Mouse (Mus musculus) left cerebral cortex, adult 6 months (tissue): ENCODE results near the gene Gm20605. TPM values are rescaled to one million over a fixed set of nuclear protein-coding genes. Genes with fewer than 3 reads are reported as not detected.

ENCODE experiments used
- long read RNA-seq, 2 experiments: library from polyadenylated mRNA; unstranded; transcript quantifications; one replicate each; pipeline ENCODE4 v2.0.0; 2019 to 2020
- polyA plus RNA-seq: library from polyadenylated mRNA; unstranded; fragments of <200 nt; fragmentation: Nextera tagmentation; gene quantifications from 2 replicates; pipeline ENCODE4 v1.2.3, GENCODE M21; 2021

Gm20605 gene
- polyA plus RNA-seq, result 0.30 and 0.32 TPM in 2 replicates
- long read RNA-seq, experiment 1, full-length matches to known transcripts, result 2 of 6 reads
- long read RNA-seq, experiment 1, partial matches to known transcripts, result 1 of 6 reads
- long read RNA-seq, experiment 1, other reads (novel, unspliced or antisense), result 3 of 6 reads
- long read RNA-seq, experiment 2, partial matches to known transcripts, result 0 of 1 reads
- long read RNA-seq, experiment 2, other reads (novel, unspliced or antisense), result 1 of 1 reads

GRCm38 (mm10) chr5:137628498-137629305 is at the start of gene Gm20605, which contains the start of the genes Fbxo24 and Lrch4:
Gm20605 (plus strand) TSS chr5:137629175.
Fbxo24 (minus strand) TSS chr5:137629002.
Lrch4 (plus strand) TSS chr5:137629121.

DNA sequence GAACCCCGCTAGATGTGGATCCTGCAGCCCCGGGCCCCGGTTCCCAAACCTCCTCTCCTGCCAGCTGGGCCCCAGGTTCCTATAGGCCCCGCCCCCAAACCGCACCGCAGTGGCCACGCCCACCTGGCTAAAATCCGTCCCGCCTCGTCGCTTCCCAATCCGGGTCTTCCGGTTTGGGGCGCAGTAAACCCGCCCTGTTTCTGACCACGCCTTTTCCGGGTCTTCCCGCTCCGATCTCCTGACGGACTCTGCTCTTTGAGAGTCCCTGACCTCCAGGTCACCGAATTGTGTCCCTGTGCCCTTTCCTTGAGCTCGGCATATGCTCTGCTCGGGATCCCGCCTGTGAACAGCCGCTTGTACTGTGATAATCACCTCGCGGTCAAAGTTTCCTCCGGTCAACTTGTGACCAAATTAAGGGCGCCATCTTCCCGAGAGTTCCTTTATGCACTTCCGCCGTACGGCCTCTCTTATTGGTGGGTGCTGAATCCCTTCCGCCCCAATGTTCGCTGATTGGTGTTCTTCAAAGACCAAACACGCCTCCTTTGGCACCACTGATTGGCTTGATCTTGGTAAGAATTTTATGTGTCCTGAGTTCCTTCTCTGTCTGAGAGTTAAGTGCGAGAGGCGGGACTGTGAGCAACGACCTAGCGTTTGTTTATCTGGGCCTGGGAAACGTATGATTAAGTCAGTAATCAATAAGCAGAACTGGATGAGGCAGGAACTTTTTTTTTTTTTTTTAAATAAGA is 28.2 kb upstream of the Gm20605 start, which contains the start of gene Mospd3:
Mospd3 (minus strand) TSS at position 440 of the 746 bp plus-strand sequence.

GRCm38 (mm10) chr5:137613550-137613949 is 15.4 kb upstream of the Gm20605 start, which contains the start of gene Pcolce:
Pcolce (minus strand) TSS chr5:137613784.

DNA sequence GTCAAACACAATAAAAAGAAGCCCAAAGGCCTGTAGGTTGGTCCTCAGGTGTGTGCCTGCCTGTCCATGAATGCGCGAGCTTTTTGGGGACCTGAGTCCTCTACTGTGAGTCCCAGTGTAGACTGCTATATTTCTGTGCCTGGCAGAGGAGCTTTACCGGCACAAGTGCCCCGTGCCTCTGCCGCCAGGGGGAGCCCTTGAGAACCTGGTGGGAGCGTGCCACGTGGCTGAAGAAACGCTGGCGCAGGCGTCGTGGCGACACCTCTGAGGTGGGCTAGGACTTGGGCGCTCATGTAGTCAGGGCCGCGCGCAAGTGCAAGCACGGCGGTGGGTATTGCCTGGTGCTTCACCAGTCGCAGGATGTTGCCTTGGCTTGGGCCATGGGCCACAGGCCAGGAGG is 12.1 kb downstream of the Gm20605 start, which contains the start of gene Sap25:
Sap25 (plus strand) TSS at position 281 of the 400 bp plus-strand sequence.

GRCm38 (mm10) chr5:137645652-137646091 is 16.7 kb downstream of the Gm20605 start, which contains the start of gene Irs3:
Irs3 (minus strand) TSS chr5:137645714.

DNA sequence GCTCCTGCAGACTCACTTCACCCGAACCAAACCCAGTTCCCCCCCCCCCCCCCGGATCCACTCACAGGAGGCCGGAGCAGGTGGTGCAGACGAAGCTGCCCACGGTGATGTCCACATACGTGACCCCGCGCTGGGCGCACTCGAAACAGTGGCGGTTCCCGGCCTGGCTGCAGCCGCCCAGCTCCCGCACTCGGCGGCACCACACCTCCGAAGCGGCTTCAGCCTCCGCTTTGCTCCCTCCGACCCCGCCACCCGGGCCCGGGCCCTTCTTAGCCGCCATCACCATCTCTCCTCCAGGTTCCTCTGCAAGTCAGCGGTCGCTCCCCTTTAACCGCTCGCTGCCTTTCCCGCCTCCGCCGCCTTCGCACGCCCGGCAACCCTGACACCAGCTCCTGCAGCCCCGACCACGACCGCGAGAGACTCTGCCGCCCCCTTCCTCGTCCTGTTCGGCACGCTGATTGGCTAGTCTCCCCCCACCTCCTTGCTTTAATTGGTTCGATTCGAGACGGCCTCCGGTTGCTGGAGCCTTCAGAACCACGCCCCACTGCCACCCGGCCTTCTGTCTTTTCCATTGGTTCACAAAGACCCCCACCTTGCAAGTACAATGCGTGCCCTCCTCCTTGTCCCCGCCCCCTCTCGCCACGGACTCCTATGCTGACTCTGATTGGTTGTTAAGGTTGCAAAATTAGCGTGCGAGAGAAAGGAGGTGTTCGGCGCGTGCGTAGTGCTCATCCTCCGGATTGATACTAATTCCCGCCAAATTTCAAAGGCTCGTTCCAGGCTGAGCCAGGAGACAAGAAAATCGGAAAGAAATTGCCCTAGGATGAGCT is 55.5 kb downstream of the Gm20605 start, which contains the start of gene Agfg2:
Agfg2 (minus strand) TSS at position 433 of the 830 bp plus-strand sequence.

Other genes starting within 250 kb of the Gm20605 start
- gene Zan, start 152.1 kb upstream of the Gm20605 start, polyA plus RNA-seq, result 0.01 and 0.07 TPM in 2 replicates
- gene Pop7, start 126.7 kb upstream of the Gm20605 start, polyA plus RNA-seq, result 77.7 and 88.9 TPM in 2 replicates
- 2.3 and 4.6 TPM in 2 replicates for gene Gigyf1, start 110.6 kb upstream of the Gm20605 start, polyA plus RNA-seq
- not detected in 2 replicates for gene Epo, start 95.9 kb upstream of the Gm20605 start, polyA plus RNA-seq
- gene Gnb2, start 95.7 kb upstream of the Gm20605 start, polyA plus RNA-seq, result 115 and 202 TPM in 2 replicates
- gene Actl6b, start 75.7 kb upstream of the Gm20605 start, polyA plus RNA-seq, result 83.0 and 162 TPM in 2 replicates
- gene Tfr2, start 59.3 kb upstream of the Gm20605 start, polyA plus RNA-seq, result 4.2 and 6.1 TPM in 2 replicates
- gene Mospd3, start 28.1 kb upstream of the Gm20605 start, polyA plus RNA-seq, result 13.1 and 31.6 TPM in 2 replicates
- gene Pcolce, start 15.4 kb upstream of the Gm20605 start, polyA plus RNA-seq, result 11.7 and 16.6 TPM in 2 replicates
- not detected in 2 replicates for gene Fbxo24, start 173 bp upstream of the Gm20605 start, polyA plus RNA-seq
- gene Lrch4, start 54 bp upstream of the Gm20605 start, polyA plus RNA-seq, result 2.1 and 7.4 TPM in 2 replicates
- gene Sap25, start 12.2 kb downstream of the Gm20605 start, polyA plus RNA-seq, result 0.50 and 0.69 TPM in 2 replicates
- 0.14 and 0.16 TPM in 2 replicates for gene Irs3, start 16.5 kb downstream of the Gm20605 start, polyA plus RNA-seq
- gene Agfg2, start 55.6 kb downstream of the Gm20605 start, polyA plus RNA-seq, result 14.9 and 22.9 TPM in 2 replicates
- 1.3 and 12.1 TPM in 2 replicates for gene Nyap1, start 112.4 kb downstream of the Gm20605 start, polyA plus RNA-seq
- 379 and 574 TPM in 2 replicates for gene Tsc22d4, start 116.6 kb downstream of the Gm20605 start, polyA plus RNA-seq
- 21.3 and 41.2 TPM in 2 replicates for gene Ppp1r35, start 149.7 kb downstream of the Gm20605 start, polyA plus RNA-seq
- gene Mepce, start 158.5 kb downstream of the Gm20605 start, polyA plus RNA-seq, result 9.1 and 11.8 TPM in 2 replicates
- gene Zcwpw1, start 158.6 kb downstream of the Gm20605 start, polyA plus RNA-seq, result 3.6 and 4.2 TPM in 2 replicates
- gene Pilra, start 207.1 kb downstream of the Gm20605 start, polyA plus RNA-seq, result 0.89 and 1.3 TPM in 2 replicates
- not detected in 2 replicates for gene Pilrb1, start 228.9 kb downstream of the Gm20605 start, polyA plus RNA-seq
- gene Pilrb2, start 242.6 kb downstream of the Gm20605 start, polyA plus RNA-seq, result 0.11 TPM in 1 of 2 replicates, not detected in the other